Mouse (Mus musculus) neural tube, embryonic 10.5 days (tissue): ENCODE measurements around the gene Mettl24.

Experiments
- DNase-seq: peaks from one replicate; pipeline ENCODE4 v3.0.0-alpha.2; 2017; ENCODE audit warnings: low spot score; ENCODE audit errors: extremely low spot score

The Mettl24 gene

GRCm38 (mm10) chr10:40684326-40684725 lies 1.2 kb downstream of the Mettl24 start:
- DNase-seq, result no peak

GRCm38 (mm10) chr10:40685641-40686040 lies 2.6 kb downstream of the Mettl24 start:
- no peak for DNase-seq

GRCm38 (mm10) chr10:40686976-40687375 lies 3.9 kb downstream of the Mettl24 start:
- no peak for DNase-seq

- DNase-seq, result no peak
Observed at GRCm38 (mm10) chr10:40687407-40687806, 4.3 kb downstream of the Mettl24 start.

GRCm38 (mm10) chr10:40688266-40688665 lies 5.2 kb downstream of the Mettl24 start:
- DNase-seq, result no peak

GRCm38 (mm10) chr10:40688873-40689272 lies 5.8 kb downstream of the Mettl24 start:
- DNase-seq, result no peak

GRCm38 (mm10) chr10:40698652-40699051 lies 15.6 kb downstream of the Mettl24 start:
- no peak for DNase-seq

- no peak for DNase-seq
Observed at GRCm38 (mm10) chr10:40711127-40711526, 28.0 kb downstream of the Mettl24 start.

GRCm38 (mm10) chr10:40713018-40713608 lies 30.0 kb downstream of the Mettl24 start:
- peak; percentile 42 for DNase-seq

- DNase-seq, result no peak
Observed at GRCm38 (mm10) chr10:40713829-40714228, 30.7 kb downstream of the Mettl24 start.

- DNase-seq, result no peak
Observed at GRCm38 (mm10) chr10:40715151-40715550, 32.1 kb downstream of the Mettl24 start.

- DNase-seq, result no peak
Observed at GRCm38 (mm10) chr10:40716296-40716695, 33.2 kb downstream of the Mettl24 start.

- no peak for DNase-seq
Observed at GRCm38 (mm10) chr10:40716713-40717112, 33.6 kb downstream of the Mettl24 start.

GRCm38 (mm10) chr10:40718362-40718761 lies 35.3 kb downstream of the Mettl24 start:
- no peak for DNase-seq

GRCm38 (mm10) chr10:40719062-40719461 lies 36.0 kb downstream of the Mettl24 start:
- no peak for DNase-seq

GRCm38 (mm10) chr10:40720883-40721282 lies 37.8 kb downstream of the Mettl24 start:
- DNase-seq, result no peak

- no peak for DNase-seq
Observed at GRCm38 (mm10) chr10:40724342-40724741, 41.3 kb downstream of the Mettl24 start.

GRCm38 (mm10) chr10:40725066-40725465 lies 42.0 kb downstream of the Mettl24 start:
- no peak for DNase-seq

GRCm38 (mm10) chr10:40725471-40725870 lies 42.4 kb downstream of the Mettl24 start:
- no peak for DNase-seq

- DNase-seq, result no peak
Observed at GRCm38 (mm10) chr10:40726288-40726902, 43.3 kb downstream of the Mettl24 start.

- DNase-seq, result no peak
Observed at GRCm38 (mm10) chr10:40726989-40727388, 43.9 kb downstream of the Mettl24 start.

GRCm38 (mm10) chr10:40730200-40730599 lies 47.1 kb downstream of the Mettl24 start:
- DNase-seq, result no peak

GRCm38 (mm10) chr10:40733291-40733690 lies 50.2 kb downstream of the Mettl24 start:
- DNase-seq, result no peak
